ENCODE assay signal across 8 mouse cellular contexts in the genomic region with DNA sequence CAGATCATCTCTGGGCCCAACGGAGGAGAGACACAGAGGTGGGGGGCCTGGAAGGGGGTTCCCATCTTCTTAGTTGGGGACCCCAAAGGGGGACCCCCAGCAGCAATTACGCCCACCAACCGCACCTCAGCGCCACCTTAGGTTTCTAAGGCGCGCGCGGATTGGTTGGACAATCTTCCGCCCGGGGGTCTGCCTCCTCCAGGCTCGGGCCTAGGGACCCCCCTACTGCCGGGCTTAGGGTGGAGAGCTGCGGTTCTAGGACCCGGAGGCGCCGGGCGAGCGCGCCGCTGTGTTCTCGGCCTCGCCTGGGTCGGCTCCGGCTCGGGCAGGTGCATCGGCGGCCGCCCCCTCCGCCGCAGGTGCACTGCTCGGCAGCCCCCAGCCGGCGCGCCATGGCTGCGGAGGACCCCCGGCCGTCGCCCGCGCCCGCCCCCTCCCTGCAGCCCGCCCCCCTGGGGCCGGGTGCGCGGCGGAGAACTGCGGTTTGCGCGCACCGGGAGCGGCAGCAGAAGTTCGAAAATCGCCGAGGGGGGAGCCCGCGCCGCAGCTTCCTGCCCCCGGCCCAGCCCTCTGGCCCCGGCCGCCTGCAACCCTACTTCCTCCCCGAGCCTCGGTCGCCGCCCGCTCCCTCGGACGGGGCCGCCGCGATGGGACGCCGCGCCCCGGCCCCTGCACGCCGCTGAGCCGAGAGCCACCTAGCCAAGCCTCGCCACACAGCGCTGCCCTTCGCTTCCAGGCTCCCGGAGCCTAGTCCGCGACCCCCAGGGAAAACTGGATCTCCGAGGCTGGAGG. TPM values are rescaled to one million over a fixed set of nuclear protein-coding genes. Genes with fewer than 3 reads are reported as not detected.
A peak's percentile ranks its signal among the peaks of the same experiment; 100 is the strongest.
DNase-seq lines count a peak whose midpoint lies in the region; ATAC-seq and TF ChIP-seq lines count a peak whose summit lies in the region.

A gene (plus strand): TSS at position 614 of the 792 bp plus-strand sequence.

- no peak for ATAC-seq in heart, embryonic 14.5 days (ENCODE audit: insufficient number of reproducible peaks, insufficient read depth, low FRiP score, low read depth)
- ATAC-seq in kidney, postnatal 0 days (replicated peaks; ENCODE audit: low FRiP score, low read depth), result peak; percentile 34; the same call in 1 of the 2 replicates
- ATAC-seq in lung, embryonic 14.5 days (ENCODE audit: insufficient read depth), result peak; percentile 45

- peak; percentile 28 for DNase-seq in ovary, postnatal 36 days (ENCODE audit: low spot score)
- DNase-seq in ovary, postnatal 10 days (ENCODE audit: low spot score), result no peak
- DNase-seq in cerebellum, postnatal 25 days, result peak; percentile 72 to 76
- DNase-seq in kidney, postnatal 0 days (ENCODE audit: low spot score), result peak; percentile 33
- peak; percentile 23 for DNase-seq in lung, embryonic 14.5 days
- peak; percentile 53 for DNase-seq in retina, embryonic 14.5 days (ENCODE audit: low spot score)
- DNase-seq in urinary bladder, adult 2 months (ENCODE audit: low spot score), result no peak

- H3K27me3 ChIP-seq in heart, embryonic 14.5 days (ENCODE audit: control insufficient read depth, insufficient read depth, low read length), result peaks cover 22% of the 10 kb centered on the region
- H3K27me3 ChIP-seq in kidney, postnatal 0 days (ENCODE audit: insufficient read depth, low read length), result no peaks in the 10 kb centered on the region
- peaks cover 44% of the 10 kb centered on the region for H3K27me3 ChIP-seq in lung, embryonic 14.5 days (ENCODE audit: insufficient read depth, low read length)

- H3K4me3 ChIP-seq in heart, embryonic 14.5 days (ENCODE audit: control insufficient read depth in 1 of 2, insufficient read depth in 1 of 2, low read depth in 1 of 2, low read length in 2 of 2), result peak within 1 kb of the TSS; percentile 52 to 54
- H3K4me3 ChIP-seq in kidney, postnatal 0 days (replicated peaks; ENCODE audit: low read depth, low read length), result peak within 1 kb of the TSS; percentile 69
- H3K4me3 ChIP-seq in lung, embryonic 14.5 days (ENCODE audit: low read depth, low read length), result peak within 1 kb of the TSS; percentile 55

- WGBS in heart, embryonic 14.5 days, result 3% methylated on average over 59 of the region's 84 CpGs
- 1% methylated on average over 72 of the region's 84 CpGs for WGBS in kidney, postnatal 0 days
- WGBS in lung, embryonic 14.5 days, result under 1% methylated on average over 70 of the region's 84 CpGs

- peak within 1 kb of the TSS; percentile 73 for H3K4me2 ChIP-seq in heart, embryonic 14.5 days (ENCODE audit: low read length)
- H3K4me2 ChIP-seq in kidney, postnatal 0 days (ENCODE audit: low read length), result peak within 1 kb of the TSS; percentile 99
- peak within 1 kb of the TSS; percentile 94 for H3K4me2 ChIP-seq in lung, embryonic 14.5 days

- 0 out of 4 replicates have a peak within 1 kb of the TSS, but pooled peaks of 1 of the 2 experiments have one; percentile 3 for H3K27ac ChIP-seq in heart, embryonic 14.5 days (replicated peaks in 1 of 2; ENCODE audit: control insufficient read depth in 1 of 2, insufficient read depth in 1 of 2, low read depth in 2 of 2, low read length in 2 of 2)
- H3K27ac ChIP-seq in kidney, postnatal 0 days, result peak within 1 kb of the TSS; percentile 52; the same call in 1 of the 2 replicates
- H3K27ac ChIP-seq in lung, embryonic 14.5 days (ENCODE audit: low read depth), result no peak within 1 kb of the TSS

- peaks cover 13 to 30% of the 10 kb centered on the region in 2 experiments for H3K4me1 ChIP-seq in heart, embryonic 14.5 days (ENCODE audit: control insufficient read depth in 2 of 2, insufficient read depth in 2 of 2, low read length in 2 of 2)
- 0 out of 2 replicates have a peak, but pooled peaks cover 15% of the 10 kb centered on the region for H3K4me1 ChIP-seq in kidney, postnatal 0 days (replicated peaks; ENCODE audit: insufficient read depth, low read length)
- H3K4me1 ChIP-seq in lung, embryonic 14.5 days (ENCODE audit: insufficient read depth), result no peaks in the 10 kb centered on the region

- H3K9me3 ChIP-seq in heart, embryonic 14.5 days (ENCODE audit: control insufficient read depth, low read length), result 0 out of 2 replicates have a peak, but pooled peaks cover 2% of the 10 kb centered on the region
- no peaks in the 10 kb centered on the region for H3K9me3 ChIP-seq in kidney, postnatal 0 days (replicated peaks; ENCODE audit: low read length)
- H3K9me3 ChIP-seq in lung, embryonic 14.5 days (ENCODE audit: low read depth, low read length), result no peaks in the 10 kb centered on the region

- TF ChIP-seq CTCF in kidney, postnatal 0 days (IDR thresholded peaks at IDR 0.05; ENCODE audit: low read depth), result no peak
- no peak for TF ChIP-seq CTCF in lung, embryonic 14.5 days (IDR thresholded peaks at IDR 0.05; ENCODE audit: low read depth)

- no peaks in the 10 kb centered on the region for H3K36me3 ChIP-seq in heart, embryonic 14.5 days (ENCODE audit: control insufficient read depth, insufficient read depth, low read length)
- H3K36me3 ChIP-seq in kidney, postnatal 0 days (ENCODE audit: insufficient read depth, low read length), result no peaks in the 10 kb centered on the region
- no peaks in the 10 kb centered on the region for H3K36me3 ChIP-seq in lung, embryonic 14.5 days (ENCODE audit: insufficient read depth)

- peak within 1 kb of the TSS; percentile 70 for H3K9ac ChIP-seq in heart, embryonic 14.5 days (ENCODE audit: low read length)
- H3K9ac ChIP-seq in kidney, postnatal 0 days (ENCODE audit: low read depth, low read length), result peak within 1 kb of the TSS; percentile 71
- peak within 1 kb of the TSS; percentile 54 for H3K9ac ChIP-seq in lung, embryonic 14.5 days

RNA-seq across cellular contexts. Expression of the gene that starts here (rescaled TPM):
- 2.3 and 2.9 TPM in 2 replicates for polyA plus RNA-seq in heart, embryonic 14.5 days (2014; fragmentation: Nextera tagmentation; extraction: Ambion mirVana)
- 2.6 and 3.4 TPM in 2 replicates for polyA plus RNA-seq in kidney, postnatal 0 days (2015; fragmentation: Nextera tagmentation; extraction: Ambion mirVana)
- 2.5 and 2.8 TPM in 2 replicates for polyA plus RNA-seq in lung, embryonic 14.5 days (2014; fragmentation: Nextera tagmentation; extraction: Ambion mirVana)
- polyA plus RNA-seq in urinary bladder, adult 2 months (2012; rRNA removed), result 6.4 and 6.6 TPM in 2 replicates

Comparison
In these comparisons a context has a peak if more than half of its experiments do, and no peak if none do; other contexts are left out.
1. DNase-seq: peak in ovary, postnatal 36 days (single experiment), cerebellum, postnatal 25 days (2 of 2), kidney, postnatal 0 days (single experiment), lung, embryonic 14.5 days (single experiment) and retina, embryonic 14.5 days (single experiment); none in ovary, postnatal 10 days (single experiment) and urinary bladder, adult 2 months (single experiment).
2. Peak in every context shown above with its lines, with median percentiles within 50 percentile points of each other: H3K4me2 ChIP-seq, H3K4me3 ChIP-seq and H3K9ac ChIP-seq.